Mouse (Mus musculus) kidney, adult 18-20 months (tissue): ENCODE data around the gene Tbxa2r.
A peak's percentile ranks its signal among the peaks of the same experiment; 100 is the strongest.

ENCODE experiments used
- DNase-seq: peaks from one replicate; pipeline ENCODE4 v3.0.0; 2021

Gene Tbxa2r

DNA sequence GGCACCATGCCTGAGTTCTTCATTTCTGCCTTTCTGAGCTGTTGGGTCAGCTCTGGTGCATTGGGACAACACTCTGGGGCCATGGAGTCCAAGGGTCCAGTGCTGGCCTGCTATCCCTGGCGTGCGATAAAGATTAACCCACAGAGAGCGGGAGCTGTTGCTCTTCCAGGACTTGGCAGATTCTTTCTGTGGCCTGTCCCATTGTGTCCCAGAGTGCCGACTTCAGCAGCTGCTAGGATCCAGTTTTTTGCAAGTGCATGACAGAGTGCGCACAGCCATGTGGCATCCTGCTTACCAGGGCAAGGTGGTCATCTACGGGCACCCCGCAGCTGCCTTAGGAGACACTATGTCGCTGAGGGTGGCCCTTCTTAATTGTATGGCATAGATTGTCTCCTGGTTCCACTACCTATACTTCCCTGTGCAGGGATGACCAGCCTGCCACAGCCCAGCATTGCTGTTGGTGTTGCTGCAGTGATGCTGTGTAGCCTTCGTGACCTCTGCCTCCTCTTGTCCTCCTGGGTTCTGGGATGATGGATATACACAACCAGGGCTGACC, 28.1 kb upstream of the Tbxa2r start:
- DNase-seq = no peak

DNA sequence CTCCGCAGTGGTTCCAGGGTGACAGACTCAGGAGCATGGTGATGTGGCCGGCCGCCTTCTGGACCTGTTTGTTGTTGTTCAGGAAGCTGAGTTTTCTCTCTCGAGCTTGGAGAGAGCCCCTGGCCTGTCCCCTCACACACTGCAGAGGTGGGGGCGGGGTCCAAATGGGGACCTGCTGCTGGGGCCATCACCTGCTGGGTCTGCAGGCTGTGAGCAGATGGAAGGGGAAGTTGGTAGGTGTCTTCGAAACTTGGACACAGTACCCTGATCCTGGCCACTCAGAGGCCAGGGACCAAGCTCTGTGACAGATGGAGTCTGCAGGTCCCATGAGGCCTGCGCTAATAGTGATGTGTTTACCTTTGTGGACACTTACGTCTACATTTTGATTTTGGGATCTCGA, 27.2 kb upstream of the Tbxa2r start:
- no peak for DNase-seq

DNA sequence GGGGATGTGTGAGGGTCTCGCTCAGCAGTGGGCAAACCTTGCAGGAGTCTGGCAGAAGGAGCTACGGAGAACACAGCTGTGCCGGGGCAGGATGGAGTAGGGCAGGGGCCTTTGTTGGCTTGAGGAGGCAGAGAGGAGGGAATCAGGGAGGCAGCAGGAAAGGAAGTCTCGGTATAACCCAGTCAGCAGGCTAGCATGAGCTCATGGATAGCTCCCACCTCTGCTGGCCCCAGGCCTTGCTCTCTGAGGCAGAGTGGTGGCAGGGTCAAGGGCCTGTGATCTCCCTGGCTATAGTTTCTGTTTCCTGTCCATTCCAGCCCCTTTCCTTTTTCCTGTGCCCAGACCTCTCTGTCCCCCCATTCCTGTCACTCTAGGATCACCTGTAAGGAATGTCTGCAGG, 26.2 kb upstream of the Tbxa2r start:
- no peak for DNase-seq

DNA sequence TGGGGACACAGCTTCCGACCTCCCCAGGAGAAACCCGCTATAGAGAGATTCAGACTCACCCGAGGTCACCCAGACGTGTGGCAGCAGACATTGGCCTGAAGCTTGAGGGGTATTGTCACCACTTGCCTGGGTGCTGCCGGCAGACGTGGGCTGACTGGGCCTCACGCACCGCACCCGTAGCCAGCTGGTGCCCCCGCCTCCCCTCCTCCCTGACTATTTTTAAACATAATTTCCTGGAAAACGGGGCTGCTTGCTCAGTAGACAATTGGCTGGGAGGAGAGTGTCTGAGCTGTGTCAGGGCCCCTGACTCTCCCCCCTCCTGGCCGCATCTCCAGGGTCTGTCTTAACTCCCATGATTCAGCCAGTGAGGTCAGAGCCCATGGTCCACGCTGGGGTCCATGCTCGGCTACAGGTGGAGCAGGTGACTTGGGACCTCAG, 25.7 kb upstream of the Tbxa2r start:
- peak; percentile 31 for DNase-seq

DNA sequence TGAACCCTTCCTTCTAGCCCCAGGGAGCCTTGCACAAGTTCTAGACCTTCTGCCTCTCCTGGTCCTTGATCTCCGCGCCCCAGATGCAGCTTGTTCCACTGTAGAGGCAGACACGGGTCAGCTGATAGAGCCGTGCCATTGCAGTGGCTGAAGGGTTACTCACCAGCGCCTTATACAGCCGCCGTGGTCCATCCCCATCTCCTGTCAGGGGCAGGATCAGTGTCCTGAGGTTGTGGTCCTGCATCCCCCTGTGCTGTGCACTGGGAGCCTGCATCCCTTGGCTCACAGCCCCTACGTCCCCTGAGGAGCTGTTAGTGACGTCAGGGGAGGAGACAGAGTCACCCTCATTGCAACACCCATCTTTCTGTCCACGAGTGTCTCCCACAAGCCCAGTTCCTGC, 25.3 kb upstream of the Tbxa2r start:
- no peak for DNase-seq

DNA sequence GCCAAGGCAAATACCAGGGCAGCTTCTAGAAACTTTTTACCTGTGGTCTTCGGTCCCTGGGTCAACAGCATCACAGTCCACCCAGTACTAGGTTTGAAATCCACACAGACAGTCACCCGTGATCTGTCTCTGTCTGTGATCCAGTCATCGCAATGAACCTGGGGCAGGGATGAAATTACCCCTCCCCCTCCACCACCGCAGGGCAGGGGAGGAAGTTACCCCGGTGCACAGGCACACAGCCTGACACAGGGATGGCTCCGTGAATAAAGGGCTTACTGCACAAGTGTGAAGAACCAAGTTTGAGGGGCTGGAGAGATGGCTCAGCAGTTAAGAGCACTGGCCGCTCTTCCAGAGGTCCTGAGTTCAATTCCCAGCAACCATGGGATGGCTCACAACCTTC, 24.8 kb upstream of the Tbxa2r start:
- DNase-seq = no peak

DNA sequence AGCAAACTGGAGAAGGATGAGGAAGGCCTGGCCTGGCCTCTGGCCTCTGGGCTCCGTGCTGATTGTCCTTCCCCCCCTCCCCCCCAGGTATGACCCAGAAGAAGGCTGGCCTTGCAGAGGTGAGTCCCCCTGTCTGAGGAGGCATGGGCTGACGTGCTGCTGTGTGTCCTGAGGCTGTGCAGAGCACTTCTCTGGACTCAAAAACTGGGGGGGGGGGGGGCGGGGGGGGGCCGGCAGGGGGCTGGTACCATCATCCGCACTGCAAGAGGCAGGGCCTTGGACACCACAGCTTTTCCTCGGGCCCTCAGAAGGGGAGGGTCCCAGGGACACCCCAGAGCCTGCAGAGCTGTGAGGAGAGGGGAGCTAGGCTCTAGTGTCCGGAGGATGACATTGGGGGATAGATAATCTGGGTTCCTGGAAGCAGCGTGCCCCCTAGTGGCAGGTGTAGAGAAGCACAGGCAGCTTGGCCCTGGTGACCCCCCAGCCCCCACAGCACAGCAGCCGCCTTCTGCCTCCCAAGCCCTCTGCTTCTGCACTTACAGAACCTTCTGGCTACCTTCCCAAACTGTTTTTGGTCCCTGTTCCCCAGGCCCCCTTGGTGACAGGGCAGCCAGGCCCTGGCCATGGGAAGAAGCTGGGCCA, 23.8 kb upstream of the Tbxa2r start:
- DNase-seq = peak; percentile 60

DNA sequence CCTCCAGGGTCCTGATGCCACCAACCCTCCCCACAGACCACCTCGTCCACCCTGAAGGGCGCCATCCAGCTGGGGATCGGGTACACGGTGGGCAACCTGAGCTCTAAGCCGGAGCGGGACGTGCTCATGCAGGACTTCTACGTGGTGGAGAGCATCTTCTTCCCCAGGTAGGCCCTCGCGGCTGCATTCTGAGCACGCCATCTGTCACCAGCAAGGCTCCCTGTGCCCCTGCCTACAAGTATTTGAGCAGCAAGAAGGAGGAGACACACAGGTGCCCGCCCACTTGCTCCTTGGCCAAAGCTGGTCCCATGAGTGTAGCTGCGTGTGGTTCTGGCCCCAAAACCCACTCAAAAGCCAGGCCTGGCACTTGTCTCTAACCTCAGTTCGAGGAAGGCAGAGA, 22.9 kb upstream of the Tbxa2r start:
- DNase-seq = no peak

DNA sequence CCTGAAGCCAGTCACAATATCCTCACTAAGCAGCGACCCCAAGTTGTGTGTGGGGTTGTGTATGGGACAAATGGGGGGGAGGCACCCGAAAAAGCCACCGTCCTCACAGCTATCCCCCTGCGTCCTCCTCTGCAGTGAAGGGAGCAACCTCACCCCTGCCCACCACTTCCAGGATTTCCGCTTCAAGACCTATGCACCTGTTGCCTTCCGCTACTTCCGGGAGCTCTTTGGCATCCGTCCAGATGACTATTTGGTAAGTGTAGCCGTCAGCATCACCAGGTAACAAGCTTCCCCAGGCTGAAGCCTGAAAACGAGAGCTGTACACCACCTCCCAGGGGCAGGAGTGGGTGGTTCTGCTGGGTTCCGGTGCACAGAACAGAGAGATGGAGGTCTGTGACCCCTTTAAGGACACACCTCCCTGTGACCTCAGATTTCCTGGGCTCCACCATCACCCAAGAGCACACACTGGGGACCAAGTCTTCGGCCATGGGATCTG, 22.3 kb upstream of the Tbxa2r start:
- DNase-seq = no peak

DNA sequence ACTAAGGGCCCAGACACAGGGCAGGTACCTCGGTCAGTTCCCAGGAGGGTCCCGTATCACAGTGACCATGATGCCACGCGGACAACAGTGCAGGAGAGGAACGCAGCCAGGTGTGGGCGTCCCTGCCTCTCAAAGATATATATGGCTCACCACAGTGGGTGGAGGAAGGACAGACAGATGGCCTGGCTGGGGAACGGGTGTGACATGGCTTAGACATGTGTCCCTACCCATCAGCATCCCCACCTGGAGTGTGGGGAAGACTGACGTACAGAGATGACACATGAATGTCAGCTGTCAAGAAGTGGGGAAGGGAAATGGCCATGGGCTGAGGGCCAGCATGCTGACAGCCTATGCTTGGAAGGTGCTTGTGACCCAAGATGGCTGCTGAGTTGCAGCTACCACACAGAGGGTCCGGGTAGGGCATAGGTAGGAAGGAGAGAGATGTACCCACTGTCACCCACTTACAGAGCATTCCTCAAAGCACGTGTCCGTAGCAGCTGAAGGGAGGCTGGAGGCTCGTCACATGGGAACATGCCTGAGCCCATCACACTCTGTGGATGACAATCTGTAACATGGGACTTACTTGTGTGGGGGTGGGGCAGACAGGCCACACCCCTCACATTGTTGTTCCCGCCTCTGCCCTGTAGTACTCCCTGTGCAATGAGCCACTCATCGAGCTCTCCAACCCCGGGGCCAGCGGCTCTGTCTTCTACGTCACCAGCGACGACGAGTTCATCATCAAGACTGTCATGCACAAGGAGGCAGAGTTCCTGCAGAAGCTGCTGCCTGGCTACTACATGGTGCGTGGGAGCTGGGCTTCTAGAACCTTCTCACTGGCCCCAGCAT, 21.5 kb upstream of the Tbxa2r start:
- no peak for DNase-seq

DNA sequence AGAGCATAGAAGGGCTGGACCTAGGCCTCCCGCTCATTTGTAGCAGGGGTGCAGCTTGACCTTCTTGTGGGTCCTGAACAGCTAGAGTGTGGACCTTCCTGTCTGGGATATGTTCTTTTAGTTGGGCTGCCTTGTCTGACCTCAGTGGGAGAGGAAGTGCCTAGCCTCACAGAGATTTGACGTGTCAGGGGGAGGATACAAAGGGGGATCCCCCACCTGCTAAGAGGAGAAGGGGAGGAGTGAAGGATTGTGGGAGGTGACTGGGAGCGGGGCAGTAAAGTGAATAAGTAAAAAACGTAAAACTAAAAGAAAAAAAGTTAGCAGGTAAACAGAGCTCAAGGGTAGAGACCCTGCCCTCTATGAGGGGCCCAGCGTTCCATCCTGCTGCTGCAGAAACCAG, 19.0 kb upstream of the Tbxa2r start:
- no peak for DNase-seq

DNA sequence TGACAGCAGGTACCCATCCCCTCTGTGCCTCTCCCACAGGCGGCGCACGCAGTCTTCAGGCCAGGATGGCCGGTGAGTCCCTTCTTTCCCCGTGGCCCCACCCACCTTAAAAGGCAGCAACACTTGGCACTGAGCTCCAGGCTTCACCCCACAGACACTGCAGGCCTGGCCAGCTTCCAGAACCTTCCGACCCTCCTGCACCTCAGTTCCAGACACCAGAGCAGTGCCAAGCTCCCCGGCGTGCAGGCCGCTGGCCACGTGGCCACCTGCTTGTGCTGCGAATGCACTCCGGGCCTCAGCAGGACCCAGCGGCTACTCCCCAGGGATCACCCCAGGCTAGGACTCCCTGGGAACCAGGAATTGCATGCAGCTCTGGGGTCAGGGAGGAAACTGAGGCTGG, 14.9 kb upstream of the Tbxa2r start:
- no peak for DNase-seq

DNA sequence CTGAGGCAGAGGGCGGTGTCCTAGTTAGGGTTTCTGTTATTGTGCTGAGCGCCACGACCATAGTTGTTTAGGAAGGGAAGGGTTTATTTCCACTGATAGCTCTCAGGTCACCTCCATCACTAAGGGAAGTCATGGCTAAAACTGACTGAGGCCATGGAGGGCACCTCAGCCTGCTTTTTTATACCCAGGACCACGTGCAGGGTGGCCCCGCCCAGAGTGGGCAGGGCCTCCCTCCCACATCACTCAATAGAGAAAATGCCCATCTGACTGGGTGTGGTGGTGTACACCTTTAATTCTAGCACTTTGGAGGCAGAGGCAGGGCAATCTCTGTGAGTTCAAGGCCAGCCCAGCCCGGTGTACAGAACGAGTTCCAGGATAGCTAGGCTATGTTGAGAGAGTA, 14.3 kb upstream of the Tbxa2r start:
- no peak for DNase-seq

DNA sequence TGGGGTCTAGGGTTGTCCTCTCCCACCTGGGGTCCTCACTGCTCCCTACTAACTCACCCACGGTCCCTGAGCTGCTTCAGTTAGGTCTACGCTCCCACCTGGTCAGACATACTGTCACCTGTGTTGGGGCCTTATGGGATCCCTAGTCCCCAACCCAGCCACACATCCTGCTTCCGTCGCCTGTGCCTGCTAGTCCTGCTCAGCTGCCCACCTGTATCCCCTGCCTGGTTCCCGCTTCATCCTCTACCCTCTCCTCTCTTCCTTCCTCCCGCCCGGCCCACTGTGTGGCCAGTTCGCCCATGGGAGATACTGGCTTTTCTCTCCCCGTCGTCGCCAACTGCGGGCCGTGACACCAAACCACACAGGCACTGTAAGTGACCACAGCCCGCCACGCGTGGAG, 12.9 kb upstream of the Tbxa2r start:
- DNase-seq = no peak

DNA sequence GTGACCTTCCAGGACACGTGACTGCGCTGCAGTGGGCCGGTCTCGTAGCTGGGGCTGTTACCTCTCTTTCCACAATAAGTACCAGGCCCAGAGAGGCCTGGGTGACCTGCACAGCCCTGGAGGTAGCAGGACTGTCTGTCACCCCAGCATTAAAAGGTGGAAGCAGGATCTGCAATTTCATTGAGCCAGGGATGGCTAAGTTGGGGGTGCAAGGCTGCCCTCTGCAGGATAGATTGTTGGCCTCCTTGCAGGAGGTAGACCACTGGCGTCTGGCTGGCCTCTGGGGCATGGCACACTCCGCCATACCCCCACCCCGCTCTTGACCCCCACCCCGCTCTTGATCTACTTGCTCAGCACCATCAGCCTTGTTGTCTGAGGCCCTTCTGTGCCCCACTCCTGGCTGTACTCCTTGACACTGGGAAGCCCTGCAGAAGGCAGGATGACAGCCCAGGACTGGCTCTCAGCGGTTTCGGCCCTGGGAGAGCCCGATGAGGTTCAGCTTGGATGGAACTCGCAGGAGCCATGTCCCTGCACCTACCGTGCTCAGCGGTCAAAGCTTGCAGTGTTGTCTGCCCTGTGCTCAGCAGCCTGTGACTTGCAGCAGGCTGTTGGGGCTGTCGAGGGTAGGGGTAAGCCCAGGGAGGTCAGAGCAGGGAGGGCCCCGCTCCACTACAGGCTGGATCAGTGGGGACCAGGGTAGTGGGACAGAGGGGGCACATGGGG, 12.0 kb upstream of the Tbxa2r start:
- peak; percentile 46 for DNase-seq

DNA sequence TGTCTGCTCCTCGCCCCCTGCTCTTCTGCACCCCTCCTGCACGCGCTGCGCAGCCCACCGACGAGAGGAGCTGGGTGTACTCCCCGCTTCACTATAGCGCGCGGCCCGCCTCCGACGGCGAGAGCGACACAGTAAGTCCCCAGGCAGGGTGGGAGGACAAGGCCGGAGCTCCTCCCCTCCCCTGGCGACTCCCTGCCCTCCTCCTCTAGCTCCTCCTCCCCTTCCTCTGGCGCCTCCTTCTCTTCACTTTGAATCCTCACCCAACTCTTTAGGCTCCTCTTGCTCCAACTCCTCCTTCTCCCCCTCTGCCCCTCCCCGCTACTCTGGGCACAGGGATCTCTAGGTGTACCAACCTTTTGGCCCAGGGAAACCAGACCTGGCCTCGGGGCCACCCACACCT, 11.3 kb upstream of the Tbxa2r start:
- peak; percentile 69 for DNase-seq

DNA sequence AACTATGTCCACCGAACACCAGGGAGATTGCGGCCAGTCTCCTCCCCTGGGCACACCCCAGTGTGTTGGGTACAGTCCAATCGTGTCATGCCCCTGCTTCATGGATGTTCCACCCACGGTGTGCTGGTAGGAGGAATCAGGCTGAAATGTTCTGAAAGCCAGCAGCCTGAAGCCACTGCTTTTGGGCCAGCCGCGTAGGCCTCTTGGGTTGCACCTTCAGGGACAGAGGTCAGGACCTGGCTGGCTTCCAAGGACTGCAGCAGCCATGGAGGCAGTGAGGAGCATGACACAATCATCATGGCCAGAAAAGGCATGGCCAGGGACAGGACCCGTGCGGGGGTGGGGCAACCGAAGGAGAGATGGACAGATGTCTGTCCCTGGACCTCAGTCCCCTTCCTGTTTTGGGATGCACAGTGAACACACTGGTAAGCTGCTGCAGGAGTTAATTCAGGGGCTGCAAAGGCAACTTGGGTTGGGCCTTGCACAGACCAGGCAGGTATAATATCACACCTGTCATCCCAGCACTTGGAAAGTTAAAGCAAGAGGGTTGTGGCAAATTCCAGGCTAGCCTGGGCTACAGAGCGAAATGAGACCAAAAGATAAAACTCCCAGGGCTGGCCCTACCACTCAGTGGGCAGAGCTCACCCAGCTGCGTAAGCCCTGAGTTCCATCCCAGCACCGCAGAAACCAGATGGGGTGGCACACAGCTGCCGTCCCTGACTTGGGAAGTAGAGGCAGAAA, 9.8 kb upstream of the Tbxa2r start:
- DNase-seq = peak; percentile 39

DNA sequence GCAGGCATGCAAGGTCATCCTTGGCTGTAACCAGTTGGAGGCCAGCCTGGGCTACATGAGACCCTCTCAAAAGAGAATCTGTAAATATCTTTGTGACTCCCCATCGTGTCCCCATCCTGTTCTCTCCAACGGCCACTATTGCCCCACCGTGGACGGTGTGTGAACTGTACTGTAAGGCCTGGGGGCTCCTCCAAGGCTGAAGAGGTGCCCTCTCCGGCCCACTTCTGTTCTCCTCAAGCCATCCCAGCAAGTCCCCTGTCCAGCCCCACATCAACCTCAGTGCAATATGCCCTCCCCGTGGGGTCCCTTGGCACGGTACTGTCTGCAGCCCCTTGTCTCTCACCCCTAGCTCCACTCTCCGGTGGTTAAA, 9.2 kb upstream of the Tbxa2r start:
- DNase-seq = no peak

DNA sequence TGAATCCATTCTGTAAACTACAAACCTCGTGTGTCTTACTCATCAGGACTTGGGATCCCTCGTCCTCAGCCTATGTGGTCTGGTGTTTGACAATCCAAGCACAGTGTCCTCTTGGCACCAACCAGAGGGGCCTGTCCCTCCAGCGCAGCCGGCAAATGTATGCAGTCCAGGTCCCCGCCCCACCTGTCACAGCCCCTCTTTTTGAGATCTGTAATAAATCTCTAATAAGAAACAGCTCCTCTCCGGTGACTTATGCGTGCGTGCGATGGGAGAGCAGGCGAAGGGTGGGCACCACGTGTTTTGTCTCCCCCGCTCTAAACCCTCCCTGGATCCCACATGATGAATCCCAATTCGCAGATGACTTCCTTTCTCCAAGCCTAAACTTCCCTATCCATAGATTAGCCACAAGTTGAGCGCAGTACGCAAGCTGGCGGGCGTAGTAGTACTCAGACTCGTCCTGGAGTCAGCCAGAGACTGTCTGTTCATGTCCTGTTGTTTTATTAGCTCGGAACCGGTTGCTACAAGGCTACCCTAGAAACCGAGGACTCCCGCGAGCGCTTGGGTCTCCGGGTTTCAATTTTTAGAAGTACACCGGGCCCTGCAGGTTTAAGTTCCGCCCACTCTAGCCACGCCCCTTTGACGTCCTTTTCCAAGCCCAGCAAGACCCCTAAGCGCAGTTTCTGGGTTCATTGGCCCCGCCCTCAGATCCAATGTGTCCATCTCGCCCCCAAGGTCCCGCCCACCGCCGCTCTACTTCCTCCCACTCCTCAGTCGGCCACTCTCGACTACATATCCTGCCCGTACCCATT, 8.6 kb upstream of the Tbxa2r start:
- no peak for DNase-seq

DNA sequence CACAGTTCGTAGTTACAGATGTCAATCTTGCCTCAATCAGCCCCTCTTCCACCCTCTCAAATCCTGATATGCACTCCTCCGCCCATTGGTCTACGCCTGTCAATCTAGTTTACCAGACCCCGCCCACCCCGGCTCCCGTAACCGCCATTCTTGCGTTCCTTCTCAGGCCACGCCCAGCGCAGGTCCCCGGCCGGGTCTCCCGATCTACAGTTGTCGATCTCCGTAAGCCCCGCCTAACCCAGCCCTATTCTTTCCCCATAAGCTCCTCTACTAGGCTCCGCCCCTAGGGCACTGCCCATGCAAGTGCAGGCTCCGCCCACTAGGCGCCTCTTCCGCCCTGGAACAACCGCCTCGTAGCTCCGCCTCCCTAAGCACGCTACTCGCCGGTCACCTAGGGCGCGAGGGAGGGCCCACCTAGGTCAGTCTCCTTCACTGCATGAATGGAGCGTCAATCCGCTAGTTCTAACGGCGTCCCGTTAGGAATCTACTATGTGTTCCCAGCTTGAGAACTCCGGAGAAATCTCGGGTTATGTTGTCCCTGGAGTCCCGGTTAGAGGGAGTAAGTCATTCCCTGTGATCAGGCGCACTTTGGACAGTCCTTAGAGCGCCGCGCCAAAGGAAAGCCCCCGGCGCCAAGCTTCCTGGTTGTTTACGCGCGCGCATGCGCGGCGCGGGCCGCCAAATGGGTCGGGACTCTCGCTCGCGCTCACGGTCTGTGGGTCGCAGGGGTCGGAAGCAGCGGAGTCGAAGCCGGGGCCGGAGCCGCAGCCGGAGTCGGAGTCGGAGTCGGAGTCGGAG, 7.8 kb upstream of the Tbxa2r start, which contains the start of gene Cactin:
Gene Cactin, plus strand, starts transcription at position 554 of the 798 bp plus-strand sequence.
- peak; percentile 98 for DNase-seq

DNA sequence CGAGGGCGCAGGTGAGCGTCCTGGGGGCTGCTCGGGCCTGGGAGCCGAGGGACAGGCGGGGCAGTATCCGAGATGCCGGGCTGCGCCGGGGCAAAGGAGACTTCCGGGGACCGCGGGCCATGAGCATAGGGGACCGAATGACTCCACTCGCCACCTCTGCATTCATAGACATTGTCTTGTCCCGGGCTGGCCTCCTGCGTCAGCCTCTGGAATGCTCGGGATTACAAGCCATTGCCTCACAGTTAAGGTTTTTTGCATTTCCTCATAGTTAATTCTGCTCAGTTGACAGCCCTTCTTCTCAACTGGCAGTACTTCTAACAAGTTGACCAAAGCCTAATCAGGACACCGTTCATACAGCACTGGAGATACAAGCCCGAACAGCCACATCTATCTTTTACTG, 7.1 kb upstream of the Tbxa2r start:
- DNase-seq = no peak
